Mouse (Mus musculus) embryo, embryonic 10.5 days (tissue): ENCODE results near the gene Slc13a3.
A peak's percentile ranks its signal among the peaks of the same experiment; 100 is the strongest.
"Not testable (repeated sequence)": the region's sequence is repeated elsewhere in the genome, so short reads cannot be mapped to it uniquely, and the experiment has no call there.

Experiments used
- DNase-seq: peaks from one replicate; pipeline ENCODE4 v3.0.0-alpha.2; 2015; ENCODE audit warnings: low spot score

Slc13a3 gene

DNA sequence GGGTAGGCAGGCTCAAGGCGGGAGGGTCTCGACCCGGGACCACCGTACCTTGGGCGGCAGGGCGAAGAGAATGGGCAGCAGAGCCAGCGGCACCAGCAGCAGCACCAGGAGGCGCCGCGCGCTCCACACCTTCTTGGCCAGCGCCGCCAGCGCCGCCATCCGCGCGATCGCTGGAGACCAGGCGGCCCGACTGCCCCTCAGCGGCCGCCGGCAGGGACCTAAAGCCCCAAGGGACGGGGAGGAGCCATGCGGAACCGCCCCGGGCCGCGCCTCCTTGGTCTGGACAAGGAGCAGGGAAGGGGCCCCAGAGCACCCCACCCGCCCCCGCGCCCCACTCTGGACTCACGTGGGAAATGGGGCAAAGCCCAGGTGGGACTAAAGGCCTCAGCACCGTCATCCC is at the start of gene Slc13a3:
Gene Slc13a3, minus strand, starts transcription at position 228 of the 400 bp plus-strand sequence.
- DNase-seq = peak; percentile 56

DNA sequence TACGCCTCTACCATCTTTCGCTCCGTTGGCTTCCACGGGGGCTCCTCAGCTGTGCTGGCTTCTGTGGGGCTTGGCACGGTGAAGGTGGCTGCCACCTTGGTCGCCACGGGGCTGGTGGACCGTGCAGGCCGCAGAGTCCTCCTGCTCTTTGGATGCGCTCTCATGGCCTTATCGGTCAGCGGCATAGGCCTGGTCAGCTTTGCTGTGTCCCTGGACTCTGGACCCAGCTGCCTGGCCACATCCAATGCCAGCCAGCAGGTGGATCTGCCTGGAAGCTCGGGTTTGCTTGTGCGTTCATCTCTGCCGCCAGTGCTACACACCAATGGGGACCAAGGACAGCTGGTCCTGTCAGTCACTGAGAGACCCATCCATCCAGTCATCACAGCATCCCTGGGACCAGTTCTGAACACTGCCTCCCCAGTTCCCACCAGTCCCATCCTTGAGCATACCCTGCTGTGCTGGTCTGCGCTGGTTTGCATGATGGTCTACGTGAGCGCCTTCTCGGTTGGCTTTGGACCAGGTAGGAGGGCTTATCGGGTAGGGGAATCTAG is 42.2 kb upstream of the Slc13a3 start:
- DNase-seq = no peak

DNA sequence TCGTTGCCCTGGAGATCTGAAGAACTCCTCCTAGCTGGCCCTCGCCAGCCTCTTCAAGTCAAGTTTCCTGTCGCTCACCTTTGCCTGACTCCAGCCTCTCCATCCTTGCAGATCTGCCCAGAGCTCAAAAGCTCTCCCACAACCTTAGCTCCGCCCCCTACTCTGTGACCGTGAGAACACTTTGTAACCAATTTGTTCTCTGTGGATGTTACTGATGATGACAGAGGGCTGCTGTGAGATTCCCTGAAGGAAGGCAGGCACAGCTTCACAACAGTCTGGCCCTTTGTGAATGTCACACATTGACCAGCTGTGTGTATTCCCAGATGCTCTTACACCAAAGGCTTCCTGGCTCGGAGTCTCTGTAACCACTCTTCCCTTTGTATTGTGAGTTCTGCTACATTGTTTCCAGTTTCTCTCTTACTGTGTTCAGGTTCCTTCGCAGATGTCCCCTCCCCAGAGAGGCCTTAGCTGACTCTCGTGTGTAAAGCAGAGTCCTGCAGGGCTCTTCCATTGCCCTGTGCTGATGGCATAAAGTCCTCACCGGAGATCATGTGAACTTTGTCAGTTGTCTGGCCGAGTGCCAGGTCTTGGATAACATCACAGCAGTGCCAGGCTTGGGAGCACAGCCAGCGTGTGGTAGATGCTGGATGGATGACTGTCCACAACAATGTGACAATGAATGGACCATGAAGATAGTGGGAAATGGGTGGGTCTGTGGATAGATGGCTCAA is 40.0 kb upstream of the Slc13a3 start:
- peak; percentile 40 for DNase-seq

DNA sequence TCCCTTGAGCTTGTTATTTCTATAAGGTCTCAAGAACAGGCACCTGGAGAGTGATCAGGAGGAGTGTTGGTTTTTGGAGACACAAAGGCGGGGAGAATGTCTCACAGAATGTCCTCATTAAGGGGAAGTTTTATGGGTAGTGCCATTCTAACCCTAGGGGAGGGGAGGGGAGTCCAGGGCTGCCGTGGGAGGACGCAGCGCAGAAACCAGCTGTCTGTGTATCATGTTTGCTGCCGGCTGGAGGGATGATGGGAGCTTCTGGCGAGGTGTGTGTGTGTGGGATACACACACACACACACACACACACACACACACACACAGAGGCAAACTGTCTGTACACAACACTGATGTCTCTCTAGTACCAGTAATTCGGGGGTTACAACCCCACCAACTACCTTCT is 39.4 kb upstream of the Slc13a3 start:
- peak; percentile 31 for DNase-seq

DNA sequence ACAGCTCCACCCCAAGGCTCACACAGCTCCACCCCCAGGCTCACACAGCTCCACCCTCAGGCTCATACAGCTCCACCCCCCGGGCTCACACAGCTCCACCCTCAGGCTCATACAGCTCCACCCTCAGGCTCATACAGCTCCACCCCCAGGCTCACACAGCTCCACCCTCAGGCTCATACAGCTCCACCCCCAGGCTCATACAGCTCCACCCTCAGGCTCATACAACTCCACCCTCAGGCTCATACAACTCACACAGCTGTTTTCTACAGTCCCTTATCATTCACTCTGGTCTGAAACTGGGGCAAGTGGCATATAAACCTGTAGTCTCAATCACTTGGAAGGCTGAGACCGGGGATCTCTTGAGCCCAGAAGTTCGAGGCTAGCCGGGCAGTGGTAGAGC is 38.5 kb upstream of the Slc13a3 start:
- not testable (repeated sequence) for DNase-seq

DNA sequence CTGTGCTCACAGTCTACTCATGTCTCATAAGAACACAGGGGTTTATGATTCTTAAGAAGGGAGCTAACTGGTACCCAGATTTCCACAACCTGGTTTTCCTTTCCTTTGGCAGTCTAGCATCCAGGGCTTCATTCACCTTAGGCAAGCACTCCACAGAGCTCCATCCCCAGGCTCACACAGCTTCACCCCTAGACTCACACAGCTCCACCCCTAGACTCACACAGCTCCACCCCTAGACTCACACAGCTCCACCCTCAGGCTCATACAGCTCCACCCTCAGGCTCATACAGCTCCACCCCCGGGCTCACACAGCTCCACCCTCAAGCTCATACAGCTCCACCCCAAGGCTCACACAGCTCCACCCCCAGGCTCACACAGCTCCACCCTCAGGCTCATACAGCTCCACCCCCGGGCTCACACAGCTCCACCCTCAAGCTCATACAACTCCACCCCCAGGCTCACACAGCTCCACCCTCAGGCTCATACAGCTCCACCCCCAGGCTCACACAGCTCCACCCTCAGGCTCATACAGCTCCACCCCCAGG is 38.0 kb upstream of the Slc13a3 start:
- DNase-seq = not testable (repeated sequence)

DNA sequence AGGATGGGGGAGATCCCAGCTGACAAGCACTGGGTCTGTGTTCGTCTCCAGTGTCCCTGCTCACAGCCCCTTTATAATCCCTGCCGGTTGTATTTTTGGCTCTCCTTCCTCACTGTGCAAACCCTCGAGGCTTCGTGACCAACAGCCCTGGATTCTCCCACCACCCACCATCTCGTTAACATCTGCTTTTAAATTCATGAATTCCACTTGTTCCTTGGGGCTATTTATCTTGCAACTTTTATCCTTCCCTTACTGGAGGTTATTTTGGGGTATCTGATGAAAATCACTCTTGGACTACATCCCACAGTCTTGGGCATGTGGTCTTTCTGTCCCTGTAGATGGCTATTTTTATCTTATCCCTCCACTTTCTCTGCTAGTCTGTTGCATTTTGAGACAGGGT is 37.4 kb upstream of the Slc13a3 start:
- DNase-seq = no peak

DNA sequence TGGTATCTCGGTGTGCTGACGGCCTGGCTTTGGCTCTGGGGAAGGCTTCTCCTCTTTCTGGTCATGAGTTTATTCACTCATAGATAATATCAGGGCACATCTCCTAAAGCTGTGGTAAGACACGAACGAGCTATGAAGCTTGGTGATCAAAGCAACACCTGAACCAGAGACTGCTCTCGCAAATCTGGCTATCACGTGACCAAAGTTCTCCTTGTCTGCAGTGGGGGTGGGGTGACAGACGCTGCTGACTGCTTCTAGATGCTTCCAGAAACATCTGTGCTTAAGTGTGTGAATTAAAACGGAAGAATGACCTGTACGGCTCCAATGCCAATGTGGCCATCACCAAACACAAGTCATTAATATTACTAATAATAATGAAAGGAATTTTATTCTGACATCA is 36.7 kb upstream of the Slc13a3 start:
- DNase-seq = no peak

DNA sequence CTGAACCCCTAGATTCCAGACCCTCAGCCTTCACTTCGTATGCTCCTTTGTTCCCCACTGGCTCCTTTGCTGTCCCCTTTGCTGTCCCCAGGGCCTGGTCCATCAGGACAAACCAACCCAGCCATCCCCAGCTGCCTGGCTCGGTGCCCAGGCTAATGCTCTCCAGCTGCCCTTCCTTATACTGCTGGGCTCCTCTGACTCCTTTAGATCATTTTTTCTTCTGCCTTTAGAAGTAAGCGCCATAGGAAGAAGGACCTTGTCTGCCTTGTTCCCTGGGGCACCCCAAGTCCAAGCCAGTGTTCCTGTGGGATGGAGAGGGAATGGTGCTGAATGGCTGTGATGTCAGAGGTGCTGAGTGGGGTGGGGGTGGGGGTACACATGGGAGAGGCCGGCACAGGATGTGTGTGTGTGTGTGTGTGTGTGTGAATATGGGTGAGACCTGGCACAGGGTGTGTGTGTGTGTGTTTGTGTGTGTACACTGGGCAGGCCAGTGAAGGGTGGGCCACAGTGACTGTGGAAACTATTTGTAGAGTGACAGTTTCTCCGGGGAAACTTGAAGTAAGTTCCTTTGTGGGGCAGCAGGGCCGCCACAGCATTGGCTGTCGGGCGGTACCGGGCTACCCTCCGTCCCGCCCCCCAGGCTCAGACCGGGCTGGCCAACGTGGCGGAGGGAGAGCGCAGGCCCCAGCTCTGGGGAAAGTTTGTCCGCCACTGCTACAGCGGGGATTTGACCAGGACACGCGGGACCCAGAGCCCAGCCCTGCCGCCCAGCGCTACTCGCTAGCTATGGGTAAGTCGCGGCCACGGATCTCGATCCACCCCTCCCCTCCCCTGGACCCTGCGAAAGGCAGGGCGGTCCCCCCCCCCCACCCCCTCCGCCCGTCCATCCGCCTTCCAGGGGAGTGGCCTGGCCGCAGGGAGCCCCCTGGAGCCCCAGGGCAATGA is 30.5 kb upstream of the Slc13a3 start, which contains the start of gene Slc2a10:
Gene Slc2a10, plus strand, starts transcription at position 529 of the 945 bp plus-strand sequence.
- DNase-seq = peak; percentile 42

DNA sequence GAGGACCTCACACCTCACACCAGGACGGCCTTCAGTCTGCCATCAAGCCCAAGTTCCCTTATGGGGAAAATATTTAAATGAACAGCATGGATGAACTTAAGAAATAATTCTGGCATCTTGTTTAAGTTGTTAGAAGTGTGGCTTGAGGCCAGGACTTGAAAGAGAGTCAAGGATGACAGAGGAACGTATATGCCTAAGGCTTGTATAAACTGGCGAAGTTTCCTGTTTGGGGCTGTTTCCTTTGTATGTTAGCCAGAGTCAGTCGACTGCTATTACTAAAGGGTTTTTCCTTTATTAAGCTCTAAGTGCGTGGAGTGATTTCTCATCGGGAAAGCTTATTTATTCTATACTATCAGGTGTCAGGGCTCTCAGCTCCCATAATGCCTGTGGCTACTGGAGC is 25.8 kb upstream of the Slc13a3 start:
- DNase-seq = no peak

DNA sequence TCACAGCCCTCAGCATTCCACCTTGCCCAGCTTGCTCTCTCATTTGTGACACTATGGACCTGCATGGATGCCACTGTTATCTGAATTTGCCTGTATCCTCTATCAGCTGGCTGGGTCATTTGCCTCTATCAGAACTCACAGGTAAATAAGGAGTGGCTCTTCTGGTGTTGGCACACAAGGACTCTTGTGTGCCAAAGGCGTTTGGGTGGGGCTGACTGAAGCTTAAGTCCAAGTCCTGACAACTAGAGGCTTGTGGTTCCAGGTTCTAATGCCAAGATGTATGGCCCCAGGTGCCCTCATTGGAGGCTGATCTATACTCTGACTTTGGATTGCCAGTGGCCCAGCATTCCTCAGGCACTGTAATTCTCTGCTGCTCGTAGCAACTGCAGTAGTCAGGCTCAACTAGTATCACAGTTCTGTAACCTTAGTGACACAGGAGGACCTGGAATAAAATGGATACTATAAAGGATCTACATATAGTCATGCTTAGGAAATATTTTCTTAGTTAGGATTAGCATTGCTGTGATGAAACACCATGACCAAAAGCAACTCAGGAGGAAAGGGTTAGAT is 24.8 kb upstream of the Slc13a3 start:
- DNase-seq = no peak

DNA sequence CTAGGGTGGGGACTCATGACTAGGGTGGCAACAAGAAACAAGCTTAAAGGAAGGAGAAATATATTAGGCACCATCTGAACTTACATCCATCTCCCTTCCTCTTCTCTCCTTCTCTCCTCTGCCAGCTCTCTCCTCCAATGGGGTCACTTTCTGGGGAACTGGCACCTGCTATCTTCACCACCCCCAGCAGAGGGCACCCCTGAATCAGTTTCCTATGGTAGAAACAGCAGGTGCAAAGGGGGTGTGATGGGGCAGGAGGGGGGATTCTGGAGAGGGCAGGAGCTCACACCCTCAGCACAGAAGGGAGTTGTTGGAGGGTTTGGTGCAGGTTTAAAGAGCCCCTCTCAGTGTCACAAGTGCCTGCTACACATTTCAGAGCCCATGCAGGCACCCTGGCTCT is 23.2 kb upstream of the Slc13a3 start:
- peak; percentile 58 for DNase-seq

DNA sequence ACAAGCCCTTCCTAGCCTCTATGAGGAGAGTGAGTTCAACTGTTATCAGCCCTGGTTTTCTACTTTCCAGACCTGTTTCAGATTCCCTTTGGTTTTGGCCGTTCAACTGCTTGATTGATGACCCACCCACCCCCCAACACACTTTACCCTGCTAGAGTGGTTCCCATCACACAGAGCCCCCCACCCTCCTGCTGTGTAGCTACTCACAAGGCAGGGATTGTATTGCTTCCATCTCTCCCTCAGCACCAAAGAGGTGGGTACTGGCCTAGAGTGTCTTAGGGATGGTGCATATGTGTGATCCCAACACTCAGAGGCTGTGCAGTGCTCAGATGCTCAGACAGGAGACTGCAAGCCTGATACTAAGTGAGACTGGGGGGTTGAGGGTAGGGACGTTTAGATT is 21.5 kb upstream of the Slc13a3 start:
- peak; percentile 7 for DNase-seq

DNA sequence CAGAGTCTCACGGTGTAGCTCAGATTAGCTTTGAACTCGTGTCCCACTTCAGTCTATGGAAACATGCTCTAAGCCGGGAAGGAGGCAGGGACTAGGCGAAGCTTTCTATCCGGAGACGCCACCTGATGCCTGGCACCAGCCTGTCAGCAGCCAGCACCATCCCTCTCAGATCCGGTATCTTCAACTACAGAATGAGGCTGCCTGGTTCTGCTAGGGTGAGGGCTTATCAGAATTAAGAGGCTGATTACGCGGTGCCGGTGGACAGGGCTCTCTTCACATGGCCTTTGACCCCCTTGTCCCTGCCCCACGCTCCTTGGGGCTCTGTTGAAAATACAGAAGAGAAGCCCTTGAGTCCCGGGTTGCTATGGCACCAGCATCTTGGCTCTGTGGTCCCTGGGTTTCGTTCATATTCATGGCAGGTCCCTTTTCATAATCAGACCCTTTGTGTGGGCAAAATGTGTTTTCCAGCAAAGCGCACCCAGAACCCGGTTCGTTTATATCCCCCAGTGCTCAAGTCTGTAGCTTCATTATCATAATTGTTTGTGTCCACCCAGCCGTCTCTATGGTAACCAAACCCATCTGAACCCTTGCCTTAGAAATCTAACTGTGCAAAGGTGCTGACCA is 20.7 kb upstream of the Slc13a3 start:
- peak; percentile 77 for DNase-seq

DNA sequence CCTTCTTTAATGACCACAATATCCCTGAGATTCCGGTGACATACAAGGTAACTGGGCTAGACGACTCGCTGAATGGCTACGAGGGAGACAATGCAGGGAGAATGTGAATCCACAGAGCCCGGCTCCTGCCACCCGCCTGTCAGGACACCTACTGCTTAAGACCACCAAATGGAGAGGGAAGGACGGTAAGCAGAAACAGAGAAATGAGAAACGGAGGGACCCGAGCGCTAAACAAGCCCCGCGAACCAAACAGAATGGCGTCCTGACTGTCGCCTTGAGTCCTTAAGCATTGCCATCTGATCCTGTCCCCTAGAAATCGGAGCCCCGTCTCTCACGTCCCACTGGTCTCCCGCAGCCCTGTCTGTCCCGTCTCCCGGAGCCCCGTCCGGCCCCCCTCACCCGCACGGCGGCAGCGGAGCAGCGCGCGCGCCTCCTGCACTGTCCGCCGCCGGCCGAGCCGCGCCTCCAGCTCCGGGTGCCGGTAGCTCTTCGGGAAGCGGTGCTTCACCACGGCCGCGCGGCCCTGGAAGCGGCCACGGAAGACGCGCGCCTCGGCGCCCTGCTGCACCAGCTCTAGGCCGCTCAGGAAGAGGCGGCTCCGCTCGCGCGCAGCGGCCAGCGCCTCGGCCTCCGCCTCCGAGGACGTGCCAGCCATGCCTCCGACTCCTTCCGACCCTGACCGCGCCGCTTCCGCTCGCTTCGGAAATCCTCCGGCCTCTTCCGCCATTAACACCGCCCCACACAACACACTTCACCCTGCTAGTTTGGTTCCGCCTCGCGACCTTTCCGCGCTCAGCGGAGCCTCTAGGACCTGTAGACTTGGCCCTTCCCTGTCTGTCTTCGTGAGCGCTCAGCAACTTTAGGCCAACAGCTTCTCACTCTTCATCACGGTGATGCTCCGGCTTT is 19.9 kb upstream of the Slc13a3 start, which contains the start of gene Trp53rka:
Gene Trp53rka, minus strand, starts transcription at position 677 of the 906 bp plus-strand sequence.
- DNase-seq = peak; percentile 86

DNA sequence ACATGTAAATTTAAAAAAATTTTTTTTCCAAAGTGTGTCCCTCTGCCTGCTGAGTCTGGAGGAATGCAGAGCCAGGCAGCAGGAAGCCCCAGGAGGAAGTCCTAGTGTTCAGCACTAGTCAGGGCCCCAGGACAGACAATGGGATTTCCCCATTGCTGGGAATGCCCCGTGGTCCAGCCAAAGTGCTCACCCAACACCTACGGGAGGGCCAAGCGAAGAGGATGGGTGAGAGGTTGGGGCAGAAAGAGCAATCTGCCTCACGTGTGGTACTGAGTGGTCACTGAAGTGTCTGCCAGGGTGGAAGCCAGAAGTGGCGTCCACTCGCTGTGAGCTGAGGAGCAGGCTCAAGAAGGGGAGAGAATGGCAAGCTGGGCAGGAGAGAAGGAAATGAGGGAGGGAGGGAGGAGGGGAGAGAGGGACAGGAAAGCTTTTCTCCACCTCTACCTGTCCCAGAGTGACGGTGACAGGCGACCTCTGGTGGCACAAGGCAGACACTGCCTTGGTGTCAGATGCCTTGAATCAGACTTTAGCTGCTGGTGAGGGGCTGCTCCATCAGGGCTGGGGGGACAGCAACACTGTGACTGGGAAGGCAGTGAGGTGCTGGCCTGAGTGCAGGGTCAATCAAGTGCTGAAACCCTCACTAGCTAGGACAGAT is 14.0 kb upstream of the Slc13a3 start:
- peak; percentile 80 for DNase-seq

DNA sequence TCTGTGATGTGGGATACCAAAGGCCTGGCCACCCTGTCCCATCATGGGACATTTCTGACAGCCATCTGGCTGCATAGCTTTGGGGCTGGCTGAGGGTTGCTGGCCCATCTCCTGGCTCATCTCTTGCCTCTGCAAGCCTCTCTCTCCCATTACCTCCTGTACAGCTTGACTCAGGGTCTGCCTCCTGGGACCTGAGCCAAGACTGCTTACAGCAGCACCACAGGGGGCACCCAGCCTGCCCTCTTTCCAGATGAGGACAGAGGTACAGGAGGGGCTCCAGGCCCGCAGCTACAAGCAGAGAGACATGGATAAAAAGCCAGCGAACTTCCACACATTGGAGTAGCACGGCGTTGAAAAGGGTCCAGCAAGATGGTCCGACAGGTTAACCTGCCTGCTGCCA is 13.4 kb upstream of the Slc13a3 start:
- DNase-seq = no peak

DNA sequence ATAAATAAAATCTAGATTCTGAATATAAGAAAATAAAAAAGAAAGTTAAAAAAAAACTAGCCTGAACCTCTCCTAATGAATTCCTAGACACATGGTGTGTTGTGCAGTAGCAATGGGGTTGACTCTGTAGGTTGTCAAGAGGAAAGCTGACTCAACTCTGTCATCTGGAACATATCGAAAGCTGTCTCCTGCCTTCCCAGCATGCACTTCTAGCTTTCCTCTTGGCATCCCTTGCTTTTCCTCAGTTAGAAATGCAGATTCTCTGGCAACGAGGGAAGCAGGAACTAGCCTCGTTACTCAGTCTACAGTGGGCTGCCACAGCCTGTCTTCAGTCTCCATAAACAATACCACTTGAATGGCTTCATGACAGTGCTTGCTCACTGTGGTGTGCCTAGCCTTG is 12.8 kb upstream of the Slc13a3 start:
- no peak for DNase-seq

DNA sequence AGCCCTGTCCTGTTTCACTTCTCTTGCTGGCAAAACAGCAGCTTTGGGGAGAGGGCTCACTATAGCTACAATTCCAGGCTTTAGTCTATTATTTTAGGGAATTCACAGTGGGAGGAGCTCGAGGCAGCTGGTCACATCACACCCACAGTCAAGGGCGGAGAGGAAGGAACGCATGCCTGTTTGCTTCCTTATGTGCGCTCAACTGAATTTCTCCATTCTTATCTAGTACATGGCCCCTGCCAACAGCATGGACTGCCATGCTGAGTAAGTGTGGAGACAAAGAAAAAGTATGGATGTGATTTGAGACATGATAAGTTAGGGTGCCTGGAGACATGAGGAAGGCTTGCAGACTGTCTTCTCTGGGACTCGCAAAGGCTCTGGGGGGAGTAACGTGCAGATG is 11.1 kb upstream of the Slc13a3 start:
- no peak for DNase-seq

DNA sequence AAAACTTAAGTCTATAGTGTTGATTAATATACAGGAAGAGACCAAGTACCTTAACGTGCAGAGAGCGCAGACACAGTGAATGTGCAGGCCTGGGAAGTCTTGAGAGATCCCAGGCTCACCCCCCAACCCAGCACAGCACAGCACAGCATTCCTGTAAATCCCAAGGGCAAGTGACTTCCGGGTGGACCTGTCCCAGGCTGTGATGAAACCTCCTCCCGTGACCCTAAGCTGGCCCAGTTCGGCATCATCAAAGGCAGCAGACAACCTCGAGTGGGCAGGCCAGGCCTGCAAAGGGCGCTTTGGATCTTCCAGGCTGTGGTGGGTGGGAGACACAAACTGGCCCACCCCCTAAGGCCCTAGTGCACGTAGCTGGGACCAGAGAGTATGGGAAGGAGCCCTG is 9.0 kb upstream of the Slc13a3 start:
- no peak for DNase-seq
